Mouse (Mus musculus) lung, postnatal 0 days (tissue): ENCODE measurements at regions not wholly inside any gene's neighbourhood (a gene's known extent, or its start where the extent isn't known, plus 50 kb on each side); places are given as distances from the start of the nearest gene placed in this dataset.

Experiments used
- CTCF ChIP-seq: IDR thresholded peaks from 2 replicates; pipeline ENCODE4 v1.5.1; 2016; ENCODE audit warnings: antibody characterized with exemption, mild to moderate bottlenecking
- EP300 ChIP-seq: IDR thresholded peaks from 2 replicates; pipeline ENCODE4 v1.6.1; 2016; ENCODE audit warnings: antibody characterized with exemption, mild to moderate bottlenecking, control low read depth

DNA sequence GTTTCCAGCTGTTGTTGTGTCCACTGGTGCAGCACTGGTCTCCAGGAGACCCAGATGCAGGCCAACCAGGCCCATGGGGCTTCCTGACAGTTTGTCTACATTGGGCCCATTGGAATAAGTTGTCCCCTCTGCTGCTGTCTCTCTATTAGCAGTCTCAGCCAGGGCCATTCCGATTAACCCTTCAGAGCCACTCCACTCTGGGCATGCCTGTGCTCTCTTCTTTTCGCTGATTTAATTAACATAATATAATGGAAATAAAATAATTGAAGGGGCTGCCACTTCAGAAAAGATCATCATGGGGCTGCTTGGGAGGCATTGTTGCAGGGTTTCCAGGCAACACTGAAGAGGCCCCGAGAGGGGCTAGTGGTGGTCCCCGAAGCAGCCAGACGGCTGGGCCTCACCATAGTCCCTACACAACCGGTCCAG, 231.5 kb downstream of the Mycn start:
- TF ChIP-seq CTCF (no peak), EP300 (no peak)
